Mouse (Mus musculus): ENCODE measurements around the gene Intu.
A peak's percentile ranks its signal among the peaks of the same experiment; 100 is the strongest.

The Intu gene

DNA sequence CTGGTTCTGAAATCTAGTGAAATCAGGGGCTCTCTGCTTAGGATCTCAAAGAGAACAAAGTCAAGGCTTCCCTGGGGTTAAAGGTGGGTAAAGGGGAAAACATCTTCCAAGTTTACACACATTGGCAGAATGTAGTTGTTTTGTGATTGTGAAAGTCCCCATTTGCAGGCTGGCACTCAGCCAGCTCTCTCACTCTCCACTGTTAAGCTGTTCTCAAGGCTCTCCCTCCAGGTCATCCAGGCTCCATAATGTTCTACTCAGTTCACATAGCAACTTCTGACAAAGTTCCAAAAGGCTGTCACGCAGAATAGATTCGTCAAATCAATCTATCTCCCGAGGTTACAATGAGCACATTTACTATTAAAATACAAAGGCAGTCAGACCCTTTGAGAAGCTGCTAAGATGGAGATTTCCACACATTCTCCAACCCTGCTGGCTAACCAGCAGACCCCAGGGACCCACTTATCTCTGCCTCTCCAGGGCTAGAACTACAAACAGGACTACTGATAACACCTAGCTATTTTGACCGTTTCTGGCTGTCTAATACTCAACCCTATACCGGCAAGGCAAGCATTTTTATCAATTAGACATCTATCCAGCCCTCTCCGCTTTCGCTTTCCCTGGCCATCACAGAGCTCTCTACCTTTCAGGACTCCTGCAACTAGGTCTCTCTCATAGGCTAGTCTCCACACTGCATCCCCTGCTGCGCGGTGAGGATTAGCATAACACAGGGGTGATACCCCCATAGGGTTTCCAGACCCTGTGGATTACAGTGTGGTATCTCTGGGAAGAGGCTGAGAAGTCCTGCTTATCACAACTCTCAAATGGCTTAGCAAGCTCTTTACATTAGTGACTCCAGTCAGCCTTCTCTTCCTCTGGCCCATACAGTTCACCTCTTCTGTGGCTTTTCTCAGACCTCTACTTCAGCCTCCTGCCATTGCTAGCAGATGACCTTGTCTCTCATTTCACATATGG, 2.8 kb upstream of the Intu start:
- no peak for DNase-seq

DNA sequence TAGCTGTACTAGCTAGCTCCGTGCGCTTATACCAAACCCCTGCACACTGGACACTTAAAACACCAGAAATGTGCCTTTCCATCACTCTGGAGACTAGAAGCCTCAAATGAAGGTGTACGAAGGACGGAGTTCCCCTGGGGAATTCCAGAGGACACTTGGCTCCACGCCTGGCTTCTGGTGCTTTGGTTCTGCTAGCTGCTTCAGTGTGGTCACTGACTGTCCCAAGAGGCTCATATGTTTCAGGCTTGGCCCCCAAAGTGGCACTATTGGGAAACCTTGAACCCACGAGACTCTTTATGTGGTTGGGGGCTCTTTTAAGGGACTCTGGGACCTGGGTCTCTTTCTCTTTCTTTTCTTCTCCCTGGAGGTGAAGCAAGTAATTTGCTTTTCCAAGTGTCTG, 2.1 kb upstream of the Intu start:
- DNase-seq: no peak

DNA sequence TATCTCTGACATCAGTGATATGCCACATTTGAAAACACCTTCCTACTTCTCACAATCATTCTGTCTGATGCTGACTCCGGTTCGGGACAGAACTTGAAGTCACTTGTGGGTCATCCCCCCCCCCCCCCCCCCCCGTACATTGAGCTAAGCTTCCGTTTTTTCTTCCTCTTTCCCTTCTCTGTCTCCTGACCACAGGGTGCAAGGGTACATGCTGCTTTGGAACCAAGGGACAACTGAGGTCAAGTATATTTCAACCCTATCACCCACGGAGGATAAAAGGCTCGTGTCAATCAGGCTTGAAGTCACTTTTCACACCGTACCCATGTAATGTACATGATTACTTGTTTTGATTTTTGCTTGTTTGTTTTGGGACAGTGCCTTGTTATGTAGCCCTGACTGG, 241 bp upstream of the Intu start:
- DNase-seq: no peak

- no peak for DNase-seq
These were observed 1.2 kb downstream of the Intu start for GRCm38 (mm10) chr3:40532256-40532655.

DNA sequence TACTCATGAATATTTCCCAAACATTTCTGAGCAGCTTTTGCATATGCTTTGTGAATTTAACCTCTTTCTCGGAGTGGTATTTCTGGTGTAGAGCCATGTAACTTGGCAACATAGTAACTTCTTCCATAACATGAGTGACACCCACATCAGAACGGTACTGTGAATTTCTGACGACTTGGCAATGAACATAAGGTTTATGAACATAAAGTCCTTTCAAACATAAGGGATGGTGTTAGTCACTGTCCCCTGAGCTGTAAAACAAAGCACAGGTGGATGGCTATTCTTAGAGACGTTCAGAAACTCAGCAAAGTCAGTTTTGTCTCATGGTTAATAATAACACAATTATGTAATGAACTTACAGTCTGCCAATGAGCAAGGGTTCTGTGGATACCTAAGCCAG, 3.1 kb downstream of the Intu start:
- DNase-seq: no peak

GRCm38 (mm10) chr3:40540567-40541554, 9.8 kb downstream of the Intu start:
- peak; percentile 85 for DNase-seq

- DNase-seq: no peak
These were observed 15.5 kb downstream of the Intu start for GRCm38 (mm10) chr3:40546621-40547020.

DNA sequence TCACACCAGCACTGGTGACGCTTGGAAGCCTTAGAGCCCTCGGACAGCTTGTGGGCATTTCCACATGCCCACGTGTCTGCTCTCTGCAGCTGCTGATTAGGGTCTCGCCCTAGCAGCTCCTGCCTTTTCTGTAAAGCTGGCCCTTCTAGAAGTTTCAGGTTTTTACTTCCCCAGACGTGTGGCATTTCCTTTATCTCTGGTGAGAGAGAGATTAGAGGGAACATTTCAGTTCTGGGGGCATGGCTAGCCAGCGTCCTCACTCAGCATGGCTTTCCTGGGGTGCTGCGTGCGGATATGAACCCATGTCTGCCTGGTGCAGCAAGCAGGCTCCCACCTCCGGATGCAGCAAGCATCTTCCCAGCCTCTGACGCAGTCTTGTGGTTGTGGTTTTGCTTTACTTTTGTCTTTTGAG, 121.9 kb downstream of the Intu start:
- DNase-seq: no peak

DNA sequence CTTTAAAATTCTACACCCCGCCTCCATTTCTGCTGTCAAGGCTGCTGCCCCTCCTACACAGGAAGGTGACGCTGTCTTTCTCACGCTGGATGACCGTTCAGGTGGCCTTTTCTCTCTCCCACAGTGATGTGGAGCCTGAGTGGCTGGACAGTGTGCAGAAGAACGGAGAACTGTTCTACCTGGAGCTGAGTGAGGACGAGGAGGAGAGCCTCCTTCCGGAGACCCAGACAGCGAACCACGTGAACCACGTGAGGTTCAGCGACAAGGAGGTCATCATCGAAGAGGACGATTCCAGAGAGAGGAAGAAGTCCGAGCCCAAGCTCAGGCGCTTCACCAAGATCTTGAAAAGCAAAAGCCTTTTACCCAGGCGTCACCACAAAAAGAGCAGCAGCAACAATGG, 122.5 kb downstream of the Intu start:
- DNase-seq: no peak

DNA sequence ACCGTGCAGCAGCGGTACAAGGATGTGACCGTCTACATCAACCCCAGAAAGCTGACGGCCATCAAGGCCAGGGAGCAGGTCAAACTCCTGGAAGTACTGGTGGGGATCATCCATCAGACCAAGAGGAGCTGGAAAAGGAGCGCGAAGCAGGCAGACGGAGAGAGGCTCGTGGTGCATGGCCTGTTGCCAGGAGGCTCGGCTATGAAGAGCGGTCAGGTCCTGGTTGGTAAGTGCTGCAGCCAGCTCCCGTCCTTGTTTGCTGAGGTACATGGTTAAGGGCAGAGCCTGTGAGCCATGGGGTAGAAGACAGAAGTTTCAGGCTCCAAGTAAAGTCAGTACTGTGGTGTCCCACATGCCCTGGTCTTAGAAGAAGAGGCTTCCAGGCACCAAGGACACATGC, 122.9 kb downstream of the Intu start:
- DNase-seq: no peak

- DNase-seq: no peak
These were observed 124.5 kb downstream of the Intu start for GRCm38 (mm10) chr3:40655571-40655970.

DNA sequence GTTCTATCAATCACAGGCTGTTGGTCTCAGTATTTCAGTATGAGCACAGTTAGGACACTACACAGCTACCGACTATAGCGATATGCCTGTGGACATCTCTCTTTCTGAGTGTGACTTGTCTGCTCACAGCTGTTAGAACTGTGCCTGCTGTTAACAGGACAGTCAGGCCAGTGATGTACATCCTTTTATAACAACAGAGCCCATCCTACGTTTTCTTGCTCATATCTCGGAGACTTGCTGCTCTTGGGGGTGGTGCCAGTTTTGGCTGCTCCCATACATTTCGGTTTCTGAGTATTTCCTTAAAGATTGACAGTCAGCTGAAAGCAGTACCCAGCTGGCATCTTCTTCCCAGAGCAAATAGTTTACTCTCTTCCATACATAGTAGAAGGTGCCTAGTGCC, 125.3 kb downstream of the Intu start:
- no peak for DNase-seq

DNA sequence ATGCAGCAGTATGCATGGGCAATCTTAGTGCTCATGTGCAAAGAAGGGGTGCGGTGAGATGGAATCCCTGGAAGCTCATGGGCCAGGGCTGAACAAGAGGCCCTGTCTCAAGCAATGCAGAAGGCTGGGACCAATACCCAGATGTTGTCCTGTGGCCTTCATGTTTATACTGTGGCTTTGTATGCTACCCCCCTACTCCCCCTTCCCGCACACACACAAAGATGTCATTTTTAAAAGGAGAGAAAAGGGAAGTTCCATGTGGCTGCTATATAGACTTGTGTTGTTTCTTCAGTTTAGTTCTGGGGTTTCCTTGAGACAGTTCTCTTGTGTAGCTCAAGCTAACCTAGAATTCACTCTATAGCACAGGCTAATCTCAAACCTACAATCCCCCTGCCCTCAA, 129.1 kb downstream of the Intu start:
- DNase-seq: no peak

DNA sequence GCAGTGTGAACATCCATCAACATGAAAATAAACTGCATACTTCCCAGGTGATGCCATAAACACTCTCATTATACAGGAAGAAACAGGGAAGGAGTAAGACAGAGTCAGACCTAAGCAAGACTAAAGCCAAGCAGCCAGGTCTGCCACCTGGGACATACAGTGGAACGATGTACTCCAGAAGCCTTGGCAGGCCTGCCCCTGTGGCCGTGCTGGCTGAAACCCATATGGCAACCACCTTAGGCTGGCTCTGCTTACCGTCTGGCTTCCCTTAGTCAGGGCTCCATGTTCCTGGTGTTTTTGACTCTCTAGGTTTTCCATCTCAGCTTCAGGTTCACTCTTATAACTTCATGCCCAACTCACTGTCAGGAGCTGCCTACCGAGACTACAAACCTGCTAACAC, 135.0 kb downstream of the Intu start:
- peak; percentile 33 for DNase-seq

DNA sequence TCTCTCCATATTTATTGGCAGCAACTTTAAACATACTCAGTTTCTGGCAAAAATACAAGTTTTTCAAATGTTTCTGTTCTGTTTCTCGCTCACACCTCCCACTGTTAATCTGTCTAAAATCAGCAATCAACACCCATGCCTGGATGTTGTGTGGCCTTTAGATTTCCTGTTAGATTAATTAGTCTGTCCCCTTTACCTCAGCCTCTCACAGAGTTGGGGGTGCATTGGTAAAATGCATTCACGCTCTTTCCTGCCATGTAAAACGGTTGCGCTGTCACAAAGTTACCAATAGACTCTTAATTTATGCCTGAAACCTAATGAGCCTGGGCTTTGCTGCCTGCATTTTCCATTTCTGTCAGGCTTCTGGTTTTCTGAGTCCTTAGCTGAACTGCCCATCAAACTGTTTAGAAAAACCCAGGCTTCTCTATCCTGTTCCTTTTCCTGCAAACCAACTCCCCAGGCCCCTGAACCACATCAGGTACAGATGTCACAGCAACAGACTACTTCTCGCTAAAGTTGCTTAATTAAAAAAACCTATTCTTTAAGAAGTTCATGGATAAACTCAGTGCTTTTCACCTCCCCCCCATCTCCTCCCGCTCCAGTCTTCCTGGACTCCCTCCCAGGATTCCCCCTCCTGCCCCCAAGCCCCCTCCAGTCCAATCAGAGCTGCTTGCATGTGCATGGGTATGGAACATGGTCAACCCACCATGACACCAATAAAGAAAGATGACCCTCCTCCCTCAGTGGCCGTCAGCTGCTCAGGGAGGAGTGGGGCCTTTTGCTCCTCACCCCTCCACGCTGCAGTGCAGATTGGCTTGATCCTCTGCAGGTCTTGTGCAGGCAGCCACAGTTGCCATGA, 136.0 kb downstream of the Intu start:
- no peak for DNase-seq

- DNase-seq: no peak
These were observed 137.8 kb downstream of the Intu start for GRCm38 (mm10) chr3:40668889-40669288.

DNA sequence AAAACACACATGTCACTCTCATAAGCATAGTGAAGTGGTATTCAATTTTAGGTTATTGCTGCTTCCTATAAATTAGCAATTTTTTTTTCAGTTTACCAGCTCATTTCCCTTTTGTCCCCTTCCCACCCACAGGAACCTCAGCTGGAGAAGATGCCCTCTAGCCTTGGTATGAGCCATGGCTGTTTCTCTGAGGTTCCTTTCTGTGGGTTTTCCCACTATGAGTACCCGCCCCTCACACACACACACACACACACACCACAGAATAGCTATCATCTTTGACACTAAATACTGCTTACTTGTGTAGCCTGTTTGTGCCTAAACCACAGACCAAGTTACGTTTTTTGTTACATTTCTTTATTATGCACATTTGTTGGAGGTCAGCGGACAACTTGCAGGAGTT, 138.3 kb downstream of the Intu start:
- no peak for DNase-seq

- DNase-seq: no peak
These were observed 142.4 kb downstream of the Intu start for GRCm38 (mm10) chr3:40673515-40673914.

DNA sequence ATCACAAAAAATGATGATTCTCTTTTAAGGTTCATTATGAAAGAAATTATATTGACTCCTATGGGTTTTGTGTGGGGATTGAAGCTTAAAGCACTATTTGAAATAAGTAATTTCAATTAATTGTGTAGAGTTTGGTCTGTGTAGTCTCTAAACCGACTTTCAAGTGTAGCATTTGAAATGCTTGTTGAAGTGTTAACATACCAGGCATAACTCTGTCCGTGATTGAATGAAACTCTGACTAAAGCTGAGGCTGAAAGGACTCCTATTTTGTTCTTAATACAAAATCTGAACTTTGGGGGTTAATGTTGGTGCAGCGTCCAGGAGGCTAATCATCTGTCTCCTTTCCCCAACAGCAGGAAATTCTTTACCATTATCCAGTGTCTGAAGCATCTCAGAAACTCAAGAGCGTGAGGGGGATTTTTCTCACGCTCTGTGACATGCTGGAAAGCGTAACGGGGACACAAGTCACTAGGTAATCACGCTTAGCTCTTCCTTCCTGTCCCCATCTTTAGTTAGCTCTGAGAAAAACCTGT, 143.9 kb downstream of the Intu start:
- no peak for DNase-seq

GRCm38 (mm10) chr3:40678856-40679255, 147.8 kb downstream of the Intu start:
- DNase-seq: no peak

GRCm38 (mm10) chr3:40682404-40682803, 151.3 kb downstream of the Intu start:
- DNase-seq: no peak

- peak; percentile 33 for DNase-seq
These were observed 152.1 kb downstream of the Intu start for GRCm38 (mm10) chr3:40683171-40683570.
